Mouse (Mus musculus) leukemia stem cell, adult 10-12 weeks (primary cell): ENCODE measurements around the gene Krt84. TPM values are rescaled to one million over a fixed set of nuclear protein-coding genes. Genes with fewer than 3 reads are reported as not detected.

Experiments
- polyA plus RNA-seq: library from polyadenylated mRNA; stranded (reverse); fragments of >175 nt; gene quantifications from 2 replicates; pipeline ENCODE4 v1.2.3, GENCODE M21; 2012; ENCODE audit warnings: low replicate concordance

Krt84 gene
- polyA plus RNA-seq, result not detected in 2 replicates

DNA sequence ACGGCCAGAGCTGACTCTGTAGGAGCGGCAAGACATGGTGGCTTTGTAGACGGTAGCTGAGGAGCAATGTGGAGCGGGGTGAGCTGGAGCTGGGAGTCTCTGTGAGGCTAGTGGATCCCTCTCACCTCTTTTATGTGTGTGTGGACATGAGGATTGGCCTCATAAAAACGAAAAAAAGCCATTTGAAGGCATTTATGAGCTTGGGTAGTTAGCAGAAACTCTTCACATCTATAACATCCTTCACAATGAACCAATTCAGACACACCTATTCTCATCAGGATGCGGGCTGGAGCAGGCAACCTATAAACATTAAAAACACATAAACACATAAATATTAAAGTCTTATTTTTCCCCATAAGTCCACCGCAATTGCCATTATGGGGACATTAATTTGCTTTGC, at the start of gene Krt84:
Gene Krt84 (minus strand): TSS at position 101 of the 400 bp plus-strand sequence.

DNA sequence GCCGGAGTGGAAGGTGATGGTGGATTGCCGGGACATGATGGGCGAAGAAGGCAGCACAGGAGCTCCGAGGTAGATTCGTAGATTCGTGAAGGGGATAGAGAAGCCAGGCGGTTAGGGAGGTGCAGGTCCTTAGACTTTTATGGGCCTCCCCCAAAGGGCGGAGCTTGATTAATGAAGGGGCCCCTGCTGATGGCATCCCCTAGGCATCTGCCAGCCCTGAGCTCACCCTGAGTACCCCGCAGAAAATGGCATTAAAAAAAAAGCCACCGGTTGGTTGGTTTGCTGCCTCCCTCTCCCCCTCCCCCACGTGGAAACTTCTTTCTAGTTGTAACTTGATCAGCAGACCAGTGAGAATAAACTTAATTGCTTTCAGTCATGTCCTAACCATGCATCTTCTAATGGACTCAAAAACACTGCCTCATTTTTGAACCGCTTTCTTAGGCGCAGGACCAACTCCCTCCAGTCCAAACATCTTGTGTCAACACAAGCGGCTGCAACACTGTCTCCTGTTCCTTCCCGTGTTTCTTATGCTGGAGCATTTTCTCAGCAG, 41.3 kb upstream of the Krt84 start, which contains the start of gene Krt75:
Gene Krt75 (minus strand): TSS at position 109 of the 550 bp plus-strand sequence.

DNA sequence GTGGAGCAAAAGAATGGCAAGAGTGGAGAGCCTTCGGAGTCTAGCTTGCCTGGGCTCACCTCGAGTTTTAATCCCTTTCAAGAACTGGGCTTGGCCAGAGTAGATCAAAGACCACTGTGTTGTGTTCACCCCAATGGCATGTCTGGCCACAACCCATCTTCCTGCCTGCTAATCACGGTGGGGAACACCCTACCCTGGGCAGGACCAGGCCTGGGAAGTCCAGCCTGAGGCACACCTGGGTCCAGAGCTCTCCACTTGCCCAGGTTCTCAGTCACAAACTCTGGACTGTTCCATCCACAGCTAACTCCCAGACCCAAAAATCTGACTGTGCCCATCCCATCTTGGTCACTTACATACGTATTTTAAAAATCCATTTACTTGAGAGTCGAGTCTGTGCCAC, 30.2 kb upstream of the Krt84 start, which contains the start of gene Krt90:
Gene Krt90 (minus strand): TSS at position 101 of the 400 bp plus-strand sequence.

DNA sequence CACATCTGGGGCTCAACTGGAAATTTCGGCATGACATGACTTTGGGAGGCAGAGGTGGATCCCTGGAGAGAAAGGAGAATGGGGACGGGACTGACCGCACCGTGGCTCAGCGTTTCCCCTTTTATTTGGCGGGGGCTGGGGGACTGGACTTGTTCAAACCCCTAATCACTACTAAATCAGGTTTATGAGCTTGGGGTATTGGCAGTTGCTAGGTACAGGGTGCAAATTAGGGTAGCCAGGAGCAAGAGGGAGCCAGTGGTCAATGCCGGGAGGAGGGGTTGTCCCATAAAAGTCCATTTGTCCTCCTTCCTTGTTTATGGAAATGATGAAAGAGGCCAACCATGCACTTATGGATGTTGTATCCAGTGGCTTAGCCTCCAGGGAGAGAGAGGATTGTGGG, 17.9 kb upstream of the Krt84 start, which contains the start of gene Krt82:
Gene Krt82 (minus strand): TSS at position 101 of the 400 bp plus-strand sequence.

DNA sequence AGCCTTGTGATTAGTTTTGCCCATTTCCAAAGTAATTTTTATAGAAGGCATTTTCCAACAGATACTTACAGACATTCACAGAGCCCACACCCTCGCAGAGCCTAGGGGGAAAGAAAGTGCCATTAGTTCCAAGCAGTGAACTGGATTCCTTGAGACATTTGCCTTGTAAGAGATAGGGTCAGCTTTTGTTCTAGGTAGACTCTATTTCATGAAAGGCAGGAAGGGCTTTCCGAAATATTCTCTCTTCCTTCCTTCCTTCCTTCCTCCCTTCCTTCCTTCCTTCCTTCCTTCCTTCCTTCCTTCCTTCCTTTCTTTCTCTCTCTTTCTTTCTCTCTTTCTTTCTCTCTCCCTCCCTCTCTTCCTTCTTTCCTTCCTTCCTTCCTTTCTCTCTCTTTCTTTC, 15.5 kb downstream of the Krt84 start, which contains the start of gene Gm49425:
Gene Gm49425 (minus strand): TSS at position 101 of the 400 bp plus-strand sequence.

DNA sequence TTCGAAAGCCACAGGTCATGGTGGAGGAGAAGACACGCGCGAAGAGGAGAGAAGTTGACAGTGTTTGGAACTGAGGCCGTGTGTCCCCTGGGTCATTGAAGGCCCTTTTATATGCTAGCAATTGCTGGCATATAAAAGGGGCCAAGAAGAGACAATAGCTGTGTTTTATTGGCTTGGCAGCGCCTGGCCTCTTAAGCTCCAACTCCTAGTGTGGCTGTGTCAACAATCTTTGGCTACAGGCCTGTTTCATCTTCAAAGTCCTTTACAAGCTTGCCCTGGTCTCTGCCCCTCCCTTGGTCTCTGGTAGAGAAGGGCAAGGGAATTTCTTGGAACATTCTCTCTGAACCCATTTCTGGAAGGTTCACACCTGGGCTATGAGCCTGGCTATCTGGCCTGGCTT, 41.2 kb downstream of the Krt84 start, which contains the start of gene Krt83:
Gene Krt83 (minus strand): TSS at position 82 of the 400 bp plus-strand sequence.

Other genes starting within 250 kb of the Krt84 start
- 29.8 and 32.9 TPM in 2 replicates for gene Atg101, start 248.5 kb downstream of the Krt84 start, polyA plus RNA-seq
- gene 6030408B16Rik, start 239.6 kb downstream of the Krt84 start, polyA plus RNA-seq, result not detected in 2 replicates
- gene Krt80, start 162.7 kb downstream of the Krt84 start, polyA plus RNA-seq, result 1.4 and 1.5 TPM in 2 replicates
- gene Krt7, start 121.8 kb downstream of the Krt84 start, polyA plus RNA-seq, result 0.35 and 0.40 TPM in 2 replicates
- not detected in 2 replicates for gene Krt87, start 94.0 kb downstream of the Krt84 start, polyA plus RNA-seq
- gene Krt88, start 85.1 kb downstream of the Krt84 start, polyA plus RNA-seq, result not detected in 2 replicates
- gene Krt81, start 69.1 kb downstream of the Krt84 start, polyA plus RNA-seq, result not detected in 2 replicates
- gene Krt86, start 59.3 kb downstream of the Krt84 start, polyA plus RNA-seq, result not detected in 2 replicates
- 0.23 TPM in 1 of 2 replicates, not detected in the other for gene Krt83, start 41.3 kb downstream of the Krt84 start, polyA plus RNA-seq
- not detected in 2 replicates for gene Gm49425, start 15.6 kb downstream of the Krt84 start, polyA plus RNA-seq
- gene Krt82, start 17.8 kb upstream of the Krt84 start, polyA plus RNA-seq, result not detected in 2 replicates
- not detected in 2 replicates for gene Krt90, start 30.1 kb upstream of the Krt84 start, polyA plus RNA-seq
- not detected in 2 replicates for gene Krt75, start 41.1 kb upstream of the Krt84 start, polyA plus RNA-seq
- gene Gm5414, start 95.4 kb upstream of the Krt84 start, polyA plus RNA-seq, result not detected in 2 replicates
- not detected in 2 replicates for gene Gm5478, start 114.6 kb upstream of the Krt84 start, polyA plus RNA-seq
- not detected in 2 replicates for gene Krt6b, start 147.5 kb upstream of the Krt84 start, polyA plus RNA-seq
- gene Krt6a, start 161.5 kb upstream of the Krt84 start, polyA plus RNA-seq, result not detected in 2 replicates
- gene Krt5, start 180.1 kb upstream of the Krt84 start, polyA plus RNA-seq, result not detected in 2 replicates
- not detected in 2 replicates for gene Krt71, start 210.3 kb upstream of the Krt84 start, polyA plus RNA-seq